Mouse (Mus musculus) kidney, adult 11 months (tissue): ENCODE results near the gene Rasl2-9.
"Not testable (repeated sequence)": the region's sequence is repeated elsewhere in the genome, so short reads cannot be mapped to it uniquely, and the experiment has no call there.

ENCODE experiments used
- DNase-seq: peaks from one replicate; pipeline ENCODE4 v3.0.0; 2022

The Rasl2-9 gene

DNA sequence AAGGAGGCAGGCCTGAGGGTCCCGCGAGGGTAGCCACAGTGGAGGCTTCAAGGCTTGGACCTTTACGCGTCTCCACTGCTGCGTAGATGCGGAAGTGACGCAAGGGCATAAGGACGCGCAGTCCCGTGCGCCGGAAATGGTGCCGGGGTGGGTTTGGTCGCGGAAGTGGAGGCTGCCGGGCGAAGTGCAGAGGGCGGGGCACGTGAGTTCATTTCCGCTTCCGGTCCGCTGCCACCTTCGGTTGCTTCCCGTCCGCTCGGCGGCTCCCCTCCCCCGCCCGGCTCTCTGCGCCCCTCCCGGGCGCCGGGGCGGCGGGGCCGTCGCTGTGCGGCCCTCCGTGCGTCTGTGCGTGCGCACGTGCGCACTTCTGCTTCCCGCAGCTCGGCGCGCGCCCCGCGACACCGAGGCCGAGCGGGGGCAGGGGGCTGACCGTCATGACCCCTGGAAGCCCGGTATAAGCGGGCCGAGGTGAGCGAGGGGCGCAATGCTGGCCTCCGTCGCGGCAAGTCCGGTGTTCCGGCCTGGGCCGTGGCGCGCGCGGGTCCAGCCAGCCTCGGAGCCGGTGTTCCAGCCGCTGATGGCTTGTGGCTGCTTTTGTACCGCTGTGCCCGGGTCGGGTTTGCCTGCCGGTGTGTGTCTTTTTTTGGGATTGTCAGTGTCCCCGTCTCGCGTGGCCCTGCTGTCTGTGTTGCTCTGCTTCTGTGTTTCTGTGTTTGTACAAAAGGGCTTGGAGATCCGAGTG is 45.6 kb downstream of the Rasl2-9 start, which contains the start of gene Epn1:
Epn1 (plus strand) TSS at position 226 of the 742 bp plus-strand sequence.
- peak; percentile 94 for DNase-seq

DNA sequence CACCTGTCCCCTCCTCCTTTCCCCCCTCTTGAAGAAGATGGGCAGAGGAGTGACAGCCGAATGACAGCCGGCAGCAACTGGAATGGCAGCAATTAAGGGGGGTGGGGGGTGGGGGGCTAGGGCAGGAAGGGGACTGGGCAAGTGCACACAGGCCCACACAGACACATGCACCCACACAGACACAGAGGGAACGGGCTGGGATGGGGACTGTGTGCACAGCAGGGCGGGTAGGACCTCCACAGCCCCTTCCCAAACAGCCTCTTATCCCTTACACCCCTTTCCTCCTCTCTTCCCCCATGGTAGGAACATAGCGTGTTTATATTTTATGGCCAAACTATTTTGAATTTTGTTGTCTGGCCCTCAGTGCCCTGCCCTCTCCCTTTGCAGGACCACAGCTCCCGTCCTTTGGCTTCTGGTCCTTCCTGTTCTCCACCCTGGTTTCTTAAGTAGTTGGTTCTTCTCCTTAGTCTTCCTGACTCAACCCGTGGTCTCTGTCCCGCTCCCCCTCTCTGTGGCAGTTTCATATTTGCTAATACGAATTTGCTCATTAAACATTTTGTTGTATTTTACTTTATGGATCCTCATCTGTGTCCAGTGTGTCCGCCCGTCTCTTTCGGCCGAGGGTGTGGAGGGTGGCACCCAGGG is 46.3 kb downstream of the Rasl2-9 start:
- not testable (repeated sequence) for DNase-seq

DNA sequence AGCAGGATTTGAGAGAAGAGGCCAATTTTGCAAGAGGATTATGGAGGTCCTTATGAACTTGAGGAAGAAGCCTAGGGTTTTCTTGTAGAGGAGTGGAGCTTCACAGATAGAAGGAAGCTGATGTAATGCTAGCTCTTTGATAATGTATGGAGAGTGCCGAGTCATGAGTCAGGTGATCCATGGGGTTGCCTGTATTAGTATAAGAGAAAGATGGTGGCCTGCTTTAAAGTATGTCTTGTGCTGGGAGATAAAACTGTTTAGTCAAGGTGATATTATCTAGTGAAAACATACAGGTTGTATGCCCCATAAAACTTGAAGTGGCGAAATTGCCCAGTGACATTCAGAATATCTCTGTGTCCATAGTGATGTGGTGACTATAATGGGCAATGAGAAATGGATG is 48.8 kb downstream of the Rasl2-9 start:
- DNase-seq, result no peak

DNA sequence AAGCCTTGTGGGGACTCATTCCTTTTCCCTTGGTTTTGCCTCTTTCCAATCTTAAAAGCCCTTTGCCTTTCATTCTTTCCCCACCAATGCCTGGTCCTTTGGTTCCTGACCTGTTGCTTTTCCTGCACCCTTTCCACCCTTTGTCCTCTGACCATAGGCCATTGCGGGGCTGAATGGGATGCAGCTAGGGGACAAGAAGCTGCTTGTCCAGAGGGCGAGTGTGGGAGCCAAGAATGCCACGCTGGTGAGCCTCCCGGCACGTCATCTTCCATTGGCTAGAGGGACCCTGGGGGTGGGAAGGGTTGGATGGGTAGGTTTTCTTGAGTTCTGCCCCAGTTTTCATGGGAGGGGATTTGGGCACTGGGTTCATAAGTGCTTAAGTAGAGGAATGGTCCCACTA is 50.8 kb downstream of the Rasl2-9 start:
- DNase-seq, result no peak
